Mouse (Mus musculus) MEL (cell line): ENCODE results near the gene Rhobtb1. TPM values are rescaled to one million over a fixed set of nuclear protein-coding genes. Genes with fewer than 3 reads are reported as not detected.

ENCODE experiments used
- DNase-seq: peaks from one replicate; pipeline ENCODE4 v3.0.0; 2011; ENCODE audit warnings: low read depth, low spot score
- H3K27ac ChIP-seq: 2 replicates; pipeline ENCODE4 v1.5.1; 2012; ENCODE audit warnings: low read depth, mild to moderate bottlenecking, control low read depth, low read length, moderate library complexity; ENCODE audit not compliant: control insufficient read depth
- H3K27me3 ChIP-seq, 2 experiments: fragments of 150-350 bp in 1 of 2; sonication (generic) in 1 of 2; 2 replicates each; pipeline ENCODE4 v1.6.1; 2012; ENCODE audit warnings: low read length in 2 of 2, mild to moderate bottlenecking in 2 of 2, improper control_type of control experiment in 1 of 2, moderate library complexity in 1 of 2; ENCODE audit not compliant: insufficient read depth in 2 of 2, control insufficient read depth in 1 of 2
- H3K36me3 ChIP-seq, 2 experiments: 2 replicates each; pipeline ENCODE4 v1.6.1; 2012 to 2014; ENCODE audit warnings: low read length in 2 of 2, improper control_type of control experiment in 1 of 2, inconsistent platforms in 1 of 2, mild to moderate bottlenecking in 1 of 2; ENCODE audit not compliant: insufficient read depth in 2 of 2, control insufficient read depth in 1 of 2
- H3K4me1 ChIP-seq, 2 experiments: fragments of 150-350 bp in 1 of 2; sonication (generic) in 1 of 2; 2 replicates each; pipeline ENCODE4 v1.6.1; 2012; ENCODE audit warnings: low read length in 2 of 2, improper control_type of control experiment in 1 of 2, mild to moderate bottlenecking in 1 of 2; ENCODE audit not compliant: insufficient read depth in 2 of 2, control insufficient read depth in 1 of 2
- H3K4me3 ChIP-seq, 2 experiments: fragments of 150-350 bp in 1 of 2; sonication (generic) in 1 of 2; 2 replicates each; pipeline ENCODE4 v1.5.1; 2012; ENCODE audit warnings: low read depth in 2 of 2, low read length in 2 of 2, mild to moderate bottlenecking in 2 of 2, moderate library complexity in 2 of 2, control low read depth in 1 of 2, improper control_type of control experiment in 1 of 2; ENCODE audit not compliant: control insufficient read depth in 1 of 2, insufficient read depth in 1 of 2
- H3K79me2 ChIP-seq: 2 replicates; pipeline ENCODE4 v1.6.1; 2012; ENCODE audit warnings: mild to moderate bottlenecking, low read length, moderate library complexity; ENCODE audit not compliant: control insufficient read depth, poor library complexity, insufficient read depth
- H3K9ac ChIP-seq: 2 replicates; pipeline ENCODE4 v1.6.1; 2012; ENCODE audit warnings: low read depth, mild to moderate bottlenecking, control low read depth, low read length, moderate library complexity; ENCODE audit not compliant: control insufficient read depth, poor library complexity, severe bottlenecking
- H3K9me3 ChIP-seq: fragments of 150-350 bp; sonication (generic); replicated peaks from 2 replicates; pipeline ENCODE4 v1.6.1; 2012; ENCODE audit warnings: mild to moderate bottlenecking, low read length, improper control_type of control experiment, moderate library complexity; ENCODE audit not compliant: insufficient read depth
- BHLHE40 ChIP-seq: IDR thresholded peaks from 2 replicates; pipeline ENCODE4 v1.6.1; 2012; ENCODE audit warnings: low read depth, mild to moderate bottlenecking, inconsistent platforms, low read length, improper control_type of control experiment, borderline replicate concordance
- CHD2 ChIP-seq: IDR thresholded peaks from 2 replicates; pipeline ENCODE4 v1.6.1; 2011; ENCODE audit warnings: low read length, improper control_type of control experiment
- E2F4 ChIP-seq: IDR thresholded peaks from 2 replicates; pipeline ENCODE4 v1.6.1; 2011; ENCODE audit warnings: low read depth, low read length, improper control_type of control experiment, borderline replicate concordance
- ELF1 ChIP-seq: IDR thresholded peaks from 2 replicates; pipeline ENCODE4 v1.6.1; 2014; ENCODE audit warnings: low read depth, mild to moderate bottlenecking, inconsistent platforms, low read length, improper control_type of control experiment, moderate library complexity
- ETS1 ChIP-seq: IDR thresholded peaks from 2 replicates; pipeline ENCODE4 v1.6.1; 2012; ENCODE audit warnings: low read depth, mild to moderate bottlenecking, inconsistent platforms, low read length, improper control_type of control experiment, moderate library complexity
- GATA1 ChIP-seq: IDR thresholded peaks from 2 replicates; pipeline ENCODE4 v1.6.1; 2011; ENCODE audit warnings: low read depth, low read length, improper control_type of control experiment
- HCFC1 ChIP-seq: IDR thresholded peaks from 2 replicates; pipeline ENCODE4 v1.6.1; 2012; ENCODE audit warnings: low read depth, mild to moderate bottlenecking, inconsistent platforms, low read length, improper control_type of control experiment, moderate library complexity
- KAT2A ChIP-seq: conservative IDR thresholded peaks from 2 replicates; pipeline ENCODE4 v1.6.1; 2012; ENCODE audit warnings: low read depth, low read length, improper control_type of control experiment, inconsistent platforms
- MAFK ChIP-seq: IDR thresholded peaks from 2 replicates; pipeline ENCODE4 v1.6.1; 2011; ENCODE audit warnings: low read depth, mild to moderate bottlenecking, low read length, improper control_type of control experiment, borderline replicate concordance
- MAX ChIP-seq: IDR thresholded peaks from 2 replicates; pipeline ENCODE4 v1.6.1; 2011; ENCODE audit warnings: low read length, improper control_type of control experiment
- MEF2A ChIP-seq: IDR thresholded peaks from 2 replicates; pipeline ENCODE4 v1.6.1; 2014; ENCODE audit warnings: low read depth, mild to moderate bottlenecking, inconsistent platforms, low read length, improper control_type of control experiment; ENCODE audit not compliant: poor library complexity, insufficient replicate concordance, severe bottlenecking; ENCODE audit errors: extremely low read depth
- MXI1 ChIP-seq: IDR thresholded peaks from 2 replicates; pipeline ENCODE4 v1.6.1; 2011; ENCODE audit warnings: mild to moderate bottlenecking, low read depth, low read length, improper control_type of control experiment
- MYC ChIP-seq: IDR thresholded peaks from 2 replicates; pipeline ENCODE4 v1.6.1; 2011; ENCODE audit warnings: low read depth, mild to moderate bottlenecking, low read length, improper control_type of control experiment, moderate library complexity
- NELFE ChIP-seq: IDR thresholded peaks from 2 replicates; pipeline ENCODE4 v1.6.1; 2011; ENCODE audit warnings: low read depth, low read length, improper control_type of control experiment
- POLR2A ChIP-seq, 2 experiments: IDR thresholded peaks; 2 replicates each; pipeline ENCODE4 v1.6.1; 2011 to 2012; ENCODE audit warnings: low read length in 2 of 2, mild to moderate bottlenecking in 2 of 2, control low read depth in 1 of 2, improper control_type of control experiment in 1 of 2, low read depth in 1 of 2, moderate library complexity in 1 of 2; ENCODE audit not compliant: control insufficient read depth in 1 of 2, insufficient read depth in 1 of 2, poor library complexity in 1 of 2
- POLR2AphosphoS2 ChIP-seq: IDR thresholded peaks from 2 replicates; pipeline ENCODE4 v1.6.1; 2011; ENCODE audit warnings: low read length, improper control_type of control experiment
- RCOR1 ChIP-seq: IDR thresholded peaks from 2 replicates; pipeline ENCODE4 v1.6.1; 2012; ENCODE audit warnings: low read depth, mild to moderate bottlenecking, inconsistent platforms, low read length, improper control_type of control experiment
- SIN3A ChIP-seq: IDR thresholded peaks from 2 replicates; pipeline ENCODE4 v1.6.1; 2012; ENCODE audit warnings: low read length, improper control_type of control experiment, inconsistent platforms
- TAL1 ChIP-seq: IDR thresholded peaks from 2 replicates; pipeline ENCODE4 v1.6.1; 2012; ENCODE audit warnings: mild to moderate bottlenecking, inconsistent platforms, low read length, moderate library complexity, mixed read lengths
- TBP ChIP-seq: IDR thresholded peaks from 2 replicates; pipeline ENCODE4 v1.8.0; 2011; ENCODE audit warnings: low read depth, low read length, improper control_type of control experiment
- TCF12 ChIP-seq: IDR thresholded peaks from 2 replicates; pipeline ENCODE4 v1.6.1; 2014; ENCODE audit warnings: low read depth, mild to moderate bottlenecking, inconsistent platforms, low read length, improper control_type of control experiment, moderate library complexity
- USF2 ChIP-seq, 2 experiments: IDR thresholded peaks; 2 replicates each; pipeline ENCODE4 v1.6.1; 2011 to 2012; ENCODE audit warnings: improper control_type of control experiment in 2 of 2, low read length in 2 of 2, borderline replicate concordance in 1 of 2, inconsistent platforms in 1 of 2, low read depth in 1 of 2, mild to moderate bottlenecking in 1 of 2; ENCODE audit not compliant: insufficient read depth in 1 of 2
- ZC3H11A ChIP-seq: IDR thresholded peaks from 2 replicates; pipeline ENCODE4 v1.6.1; 2012; ENCODE audit warnings: low read depth, mild to moderate bottlenecking, inconsistent platforms, low read length, improper control_type of control experiment
- ZNF384 ChIP-seq: IDR thresholded peaks from 2 replicates; pipeline ENCODE4 v1.6.1; 2012; ENCODE audit warnings: low read depth, mild to moderate bottlenecking, inconsistent platforms, low read length, improper control_type of control experiment
- polyA plus RNA-seq, 2 experiments: library from polyadenylated mRNA; stranded (reverse) in 1 of 2; unstranded in 1 of 2; fragments of >175 nt in 1 of 2; fragments of >200 nt in 1 of 2; gene quantifications; 2 replicates each; pipeline versions ENCODE4 v1.2.1 to v1.2.4; 2012; ENCODE audit warnings: low replicate concordance in 2 of 2, low read depth in 1 of 2; ENCODE audit not compliant: insufficient read length in 2 of 2, insufficient read depth in 1 of 2, missing spikeins in 1 of 2
- total RNA-seq: library from RNA; depleted of rRNA; stranded (reverse); fragments of 300-350 nt; gene quantifications from 2 replicates; pipeline ENCODE4 v1.2.3, GENCODE M21; 2012

Rhobtb1 gene
- total and polyA plus RNA-seq, 3 experiments = not detected

GRCm38 (mm10) chr10:69302667-69303066 is 151.4 kb downstream of the Rhobtb1 start:
- TF ChIP-seq HCFC1 (no peak), MAX (no peak), USF2 (IDR thresholded peaks at IDR 0.05; ENCODE audit: borderline replicate concordance in 1 of 2, insufficient read depth in 1 of 2, low read depth in 1 of 2, low read length in 2 of 2) (no peak), E2F4 (no peak), ZNF384 (no peak), MAFK (no peak)
- no peak for DNase-seq
- Histone ChIP-seq H3K9me3 (no peaks in the 10 kb centered on the region), H3K27ac (no peak overlapping the region), H3K27me3 (no peaks in the 10 kb centered on the region), H3K4me3 (no peak overlapping the region), H3K4me1 (no peaks in the 10 kb centered on the region), H3K9ac (no peak overlapping the region), H3K36me3 (no peaks in the 10 kb centered on the region), H3K79me2 (no peaks in the 10 kb centered on the region)

GRCm38 (mm10) chr10:69304819-69305218 is 153.6 kb downstream of the Rhobtb1 start:
- Histone ChIP-seq H3K27me3 (no peaks in the 10 kb centered on the region), H3K9me3 (no peaks in the 10 kb centered on the region), H3K36me3 (no peaks in the 10 kb centered on the region), H3K4me3 (no peak overlapping the region)
- no peak for DNase-seq
- TF ChIP-seq MXI1 = no peak
- TF ChIP-seq ELF1 = no peak
- TF ChIP-seq BHLHE40 = no peak
- no peak for TF ChIP-seq USF2 (IDR thresholded peaks at IDR 0.05; ENCODE audit: borderline replicate concordance in 1 of 2, insufficient read depth in 1 of 2, low read depth in 1 of 2, low read length in 2 of 2)
- no peak for TF ChIP-seq TAL1
- TF ChIP-seq, all 39 proteins: peak for 0
- Histone ChIP-seq H3K4me1 (no peaks in the 10 kb centered on the region), H3K79me2 (no peaks in the 10 kb centered on the region), H3K27ac (no peak overlapping the region), H3K9ac (no peak overlapping the region)

DNA sequence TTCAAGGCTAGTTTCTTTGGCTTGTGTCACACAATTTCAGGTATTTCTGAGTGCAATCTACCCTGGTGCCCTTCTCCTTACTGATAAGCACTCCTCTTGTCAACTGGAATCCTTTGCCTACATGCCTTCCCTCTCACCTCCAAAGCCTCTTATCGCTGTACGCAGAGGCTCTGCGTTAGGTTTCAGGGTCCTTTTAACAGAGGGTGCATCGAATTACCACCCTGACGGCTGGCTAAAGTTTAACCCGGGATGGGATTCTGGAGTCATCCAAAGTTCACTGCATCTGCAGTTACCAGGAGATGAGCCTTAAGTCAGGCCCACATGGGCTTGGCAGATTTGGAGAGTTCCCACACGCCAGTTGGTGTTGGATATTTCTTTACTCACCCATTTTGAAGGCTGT is 154.4 kb downstream of the Rhobtb1 start:
- no peak overlapping the region for H3K9ac ChIP-seq
- H3K79me2 ChIP-seq = no peaks in the 10 kb centered on the region
- no peaks in the 10 kb centered on the region for H3K4me1 ChIP-seq
- H3K27me3 ChIP-seq = no peaks in the 10 kb centered on the region
- no peak for TF ChIP-seq GATA1
- no peak for TF ChIP-seq SIN3A
- TF ChIP-seq NELFE = no peak
- TF ChIP-seq CHD2 = no peak
- TF ChIP-seq KAT2A = no peak
- no peak for TF ChIP-seq TCF12
- no peak for TF ChIP-seq MAX
- no peak for TF ChIP-seq ETS1
- no peak for TF ChIP-seq POLR2A (IDR thresholded peaks at IDR 0.05; ENCODE audit: control insufficient read depth in 1 of 2, insufficient read depth in 1 of 2, low read depth in 1 of 2, low read length in 2 of 2, poor library complexity in 1 of 2)
- TF ChIP-seq MYC = no peak
- TF ChIP-seq POLR2AphosphoS2 = no peak
- no peak for TF ChIP-seq TBP
- TF ChIP-seq ZC3H11A = no peak
- TF ChIP-seq RCOR1 = no peak
- no peak for TF ChIP-seq MEF2A
- no peak for DNase-seq
- no peaks in the 10 kb centered on the region for H3K9me3 ChIP-seq
- no peak overlapping the region for H3K27ac ChIP-seq
- H3K36me3 ChIP-seq = no peaks in the 10 kb centered on the region
- no peak overlapping the region for H3K4me3 ChIP-seq
